Mouse (Mus musculus): ENCODE measurements at regions not wholly inside any gene's neighbourhood (a gene's known extent, or its start where the extent isn't known, plus 50 kb on each side); places are given as distances from the start of the nearest gene placed in this dataset.

DNA sequence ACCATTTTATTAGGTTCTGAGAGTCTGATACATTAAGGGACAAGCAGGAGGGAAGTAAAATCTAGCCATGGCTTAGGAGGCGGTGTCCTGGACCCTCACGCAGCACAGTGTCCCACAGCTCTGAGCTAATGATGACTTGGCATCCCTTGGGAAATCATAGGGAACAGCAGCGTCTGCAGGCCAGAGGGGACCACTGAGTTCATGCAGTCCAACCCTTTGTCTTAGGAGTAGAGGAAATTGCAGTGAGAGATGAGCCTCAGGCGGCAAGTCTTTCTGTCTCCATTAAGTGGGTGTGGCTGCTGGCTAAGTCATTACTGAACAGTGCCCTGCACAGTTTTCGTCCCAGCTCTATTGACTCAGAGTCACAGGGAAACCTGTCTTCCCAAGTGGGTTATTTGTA is 123.8 kb upstream of the Arhgap5 start:
- no peak for TF ChIP-seq CTCF (IDR thresholded peaks at IDR 0.05; ENCODE audit: low read depth, low read length)
- TF ChIP-seq POLR2A (IDR thresholded peaks at IDR 0.05; ENCODE audit: borderline replicate concordance, low read depth, low read length), result no peak
